Mouse (Mus musculus): Measurements from ENCODE around the gene Lpp.

GRCm38 (mm10) chr16:24443123-24443515 is 49.8 kb downstream of the Lpp start:
- TF ChIP-seq CTCF (IDR thresholded peaks at IDR 0.05; ENCODE audit: borderline replicate concordance, control insufficient read depth, extremely low read depth, insufficient read depth, low read length, poor library complexity) (no peak), POLR2A (IDR thresholded peaks at IDR 0.05; ENCODE audit: control insufficient read depth, extremely low read depth, insufficient read depth, low read length, poor library complexity) (no peak)

All from thymus, adult 2 months (tissue).